Mouse (Mus musculus) heart, postnatal 10 days (tissue): ENCODE results near the gene Fmod. TPM values are rescaled to one million over a fixed set of nuclear protein-coding genes. Genes with fewer than 3 reads are reported as not detected.
A peak's percentile ranks its signal among the peaks of the same experiment; 100 is the strongest.

Source experiments
- DNase-seq, 2 experiments: peaks; one replicate each; pipeline ENCODE4 v3.0.0; 2021
- intact Hi-C: fragments of 180-260 bp; cut with DNase I; formaldehyde crosslinking; loops from one replicate; pipeline ENCODE4 v1.15.1; 2025
- total RNA-seq, 2 experiments: library from RNA; stranded (reverse); gene quantifications; 2 replicates each; pipeline ENCODE4 v1.2.3; 2021

Fmod gene
- 10 to 100 TPM; 18.1 to 25.8 TPM for total RNA-seq

- no peak for DNase-seq
- intact Hi-C loops: no loop called here
Observed at GRCm38 (mm10) chr1:134037172-134037571, at the start of gene Fmod. Fmod (plus strand) TSS chr1:134037254.

GRCm38 (mm10) chr1:133988845-133989244 lies 48.2 kb upstream of the Fmod start:
- DNase-seq: peak; percentile 64 to 73
- intact Hi-C loops: no loop called here

GRCm38 (mm10) chr1:133991277-133991676 lies 45.8 kb upstream of the Fmod start:
- no peak for DNase-seq
- intact Hi-C loops: no loop called here

GRCm38 (mm10) chr1:134005490-134005889 lies 31.6 kb upstream of the Fmod start:
- DNase-seq: no peak
- intact Hi-C loops: no loop called here

GRCm38 (mm10) chr1:134006105-134006764 lies 30.8 kb upstream of the Fmod start:
- intact Hi-C loops: no loop called here
- DNase-seq: no peak

GRCm38 (mm10) chr1:134024293-134024971 lies 12.6 kb upstream of the Fmod start:
- DNase-seq: no peak
- intact Hi-C loops: no loop called here

- intact Hi-C loops: no loop called here
- DNase-seq: no peak
Observed at GRCm38 (mm10) chr1:134025975-134026374, 11.1 kb upstream of the Fmod start.

GRCm38 (mm10) chr1:134026741-134027140 lies 10.3 kb upstream of the Fmod start:
- intact Hi-C loops: no loop called here
- DNase-seq: no peak

- DNase-seq: no peak
- intact Hi-C loops: no loop called here
Observed at GRCm38 (mm10) chr1:134028161-134028846, 8.8 kb upstream of the Fmod start.

GRCm38 (mm10) chr1:134036492-134036891 lies 562 bp upstream of the Fmod start:
- intact Hi-C loops: no loop called here
- DNase-seq: no peak

- intact Hi-C loops: no loop called here
- no peak for DNase-seq
Observed at GRCm38 (mm10) chr1:134038336-134038735, 1.3 kb downstream of the Fmod start.

GRCm38 (mm10) chr1:134039361-134039760 lies 2.3 kb downstream of the Fmod start:
- no peak for DNase-seq

GRCm38 (mm10) chr1:134041900-134042299 lies 4.8 kb downstream of the Fmod start:
- intact Hi-C loops: no loop called here
- no peak for DNase-seq

More at GRCm38 (mm10) chr1:134039361-134039760, 2.3 kb downstream of the Fmod start:
- intact Hi-C loops: no loop called here

- DNase-seq: no peak
- intact Hi-C loops: no loop called here
Observed at GRCm38 (mm10) chr1:134042341-134042740, 5.3 kb downstream of the Fmod start.

GRCm38 (mm10) chr1:134044805-134045204 lies 7.8 kb downstream of the Fmod start:
- intact Hi-C loops: no loop called here

GRCm38 (mm10) chr1:134045971-134046370 lies 8.9 kb downstream of the Fmod start:
- peak; percentile 86 to 90 for DNase-seq
- intact Hi-C loops: loop anchor here (1.0 to 2.0 kb wide), 3 partner anchors 85 to 309 kb away; no protein-coding TSS in a partner anchor

More at GRCm38 (mm10) chr1:134044805-134045204, 7.8 kb downstream of the Fmod start:
- no peak for DNase-seq

- no peak for DNase-seq
- intact Hi-C loops: loop anchor here (1.0 to 2.0 kb wide), 3 partner anchors 85 to 310 kb away; no protein-coding TSS in a partner anchor
Observed at GRCm38 (mm10) chr1:134046387-134046786, 9.3 kb downstream of the Fmod start.

- intact Hi-C loops: loop anchor here (2.0 kb wide), 1 partner anchor 311 kb away; no protein-coding TSS in a partner anchor
- DNase-seq: no peak
Observed at GRCm38 (mm10) chr1:134047431-134047830, 10.4 kb downstream of the Fmod start.

- peak; percentile 80 to 90 for DNase-seq
- intact Hi-C loops: no loop called here
Observed at GRCm38 (mm10) chr1:134048759-134049158, 11.7 kb downstream of the Fmod start.

GRCm38 (mm10) chr1:134049542-134049941 lies 12.5 kb downstream of the Fmod start:
- DNase-seq: no peak
- intact Hi-C loops: no loop called here

GRCm38 (mm10) chr1:134053207-134053606 lies 16.2 kb downstream of the Fmod start:
- intact Hi-C loops: loop anchor here (1.0 to 10.0 kb wide), 3 partner anchors 53 to 269 kb away; no protein-coding TSS in a partner anchor
- DNase-seq: peak; percentile 90 to 93
